Mouse (Mus musculus): Measurements from ENCODE around the gene Mslnl. TPM values are rescaled to one million over a fixed set of nuclear protein-coding genes. Genes with fewer than 3 reads are reported as not detected.

Gene Mslnl
- total RNA-seq, 2 experiments from 2014 or later: not detected

DNA sequence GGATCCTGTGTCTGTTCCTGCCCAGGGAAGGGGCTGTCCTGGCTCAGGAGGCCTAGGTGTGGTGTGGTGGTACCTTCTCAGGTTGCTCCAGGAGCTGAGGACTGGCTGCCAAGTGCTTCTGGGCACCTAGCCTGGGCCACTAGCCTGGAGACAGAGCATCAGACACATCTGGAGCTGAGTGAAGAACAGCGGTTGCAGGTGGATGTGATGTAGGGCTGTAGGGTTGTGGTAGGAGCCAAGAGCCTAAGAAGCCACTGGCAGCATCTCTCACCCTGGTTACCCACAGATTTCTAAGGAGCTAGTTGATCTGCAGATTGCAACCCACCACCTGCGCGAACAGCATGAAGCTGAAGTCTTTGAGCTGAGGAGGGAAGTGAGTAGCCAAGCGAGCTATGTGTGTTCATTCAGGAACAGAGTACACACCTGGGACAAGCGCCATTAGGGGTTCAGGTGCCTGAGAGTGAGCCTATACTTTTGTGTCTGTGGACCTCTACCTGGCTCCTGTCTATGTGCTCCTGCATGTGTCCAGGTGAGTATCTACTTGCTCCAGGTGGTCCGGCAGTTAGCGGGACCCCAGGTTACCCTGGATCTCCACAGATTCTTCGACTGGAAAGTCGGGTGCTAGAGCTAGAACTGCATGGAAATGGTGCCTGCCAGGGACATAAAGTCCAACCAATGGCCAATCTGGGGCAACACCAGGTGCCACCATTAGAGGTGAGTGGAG is 51.1 kb downstream of the Mslnl start:
- DNase-seq: no peak

DNA sequence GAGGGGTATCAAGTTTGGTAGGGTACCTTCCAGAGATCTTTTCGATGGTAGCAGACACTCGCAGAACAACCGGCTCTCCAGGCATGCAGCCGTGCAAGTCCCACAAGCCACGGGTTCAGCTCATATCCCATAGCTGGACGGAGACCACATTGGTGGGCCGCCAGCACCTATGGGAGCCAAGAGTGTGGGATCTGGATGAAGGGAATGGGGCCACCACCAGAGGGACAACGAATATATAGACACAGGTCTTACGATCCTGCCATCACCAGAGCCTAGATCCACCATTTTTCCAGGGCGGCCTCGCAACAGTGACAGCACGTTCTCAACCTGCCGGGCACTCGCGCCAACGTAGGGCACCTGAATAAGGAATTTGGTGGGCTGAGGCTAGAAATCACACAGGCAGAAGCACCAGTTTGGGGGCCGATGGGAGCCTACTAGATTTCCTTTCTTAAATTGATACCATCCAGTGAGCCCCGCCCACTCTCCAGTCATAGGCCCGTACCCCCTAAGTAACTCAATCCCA is 55.5 kb downstream of the Mslnl start:
- no peak for DNase-seq

DNA sequence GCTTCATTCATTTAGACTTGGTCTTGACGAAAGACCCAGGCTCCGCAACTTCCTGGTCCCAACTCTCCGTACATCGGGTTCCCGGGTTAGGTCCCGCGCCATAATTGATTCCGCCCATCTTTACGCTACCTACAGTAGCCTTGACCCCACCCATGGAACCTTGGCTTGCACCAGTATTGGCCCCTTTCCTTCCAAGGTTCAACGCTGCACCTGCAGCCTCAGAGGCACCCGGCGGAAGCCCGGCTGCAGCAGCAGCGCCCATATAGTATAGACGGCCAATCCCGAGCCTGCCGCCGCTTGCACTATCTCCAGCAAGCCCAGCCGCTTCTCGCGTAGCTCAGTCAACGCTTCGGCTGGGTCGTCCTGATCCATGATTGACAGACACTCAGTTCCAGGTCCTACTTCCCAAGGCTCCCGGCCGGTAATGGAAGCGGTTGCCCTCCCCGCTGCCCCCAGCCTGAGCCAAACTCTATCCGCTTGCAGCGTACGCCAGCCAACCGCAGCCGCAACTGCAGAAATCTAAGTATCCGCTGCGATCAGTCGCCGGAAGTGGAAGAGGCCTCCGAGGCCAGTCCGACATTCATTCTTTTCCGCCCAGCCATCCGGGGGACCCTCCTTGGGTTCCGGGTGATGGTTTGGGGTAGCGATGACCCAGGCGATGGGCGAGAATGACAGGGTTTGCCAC is 56.1 kb downstream of the Mslnl start:
- peak; percentile 92 for DNase-seq

DNA sequence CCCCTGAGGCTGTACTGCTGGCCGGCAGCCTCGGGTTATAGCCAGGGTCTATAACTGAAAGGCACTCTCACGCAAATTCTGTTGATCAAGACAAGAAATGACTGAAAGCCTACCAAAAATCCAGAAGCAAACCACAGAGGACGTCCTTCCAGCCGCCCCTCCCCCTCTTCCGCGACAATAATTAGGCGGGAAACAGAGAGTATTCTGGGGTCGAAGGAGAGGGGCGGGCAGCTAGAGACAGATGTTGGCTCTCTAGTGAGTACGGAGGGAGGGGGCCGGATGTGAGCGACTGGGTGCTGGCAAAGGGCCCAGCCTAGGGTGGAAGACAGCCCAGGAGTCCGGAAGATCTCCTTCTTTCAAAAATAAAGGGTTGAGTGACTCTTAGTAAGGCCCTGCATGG is 56.8 kb downstream of the Mslnl start, which contains the start of gene Fam173a:
TSS of gene Fam173a (minus strand) at position 287 of the 400 bp plus-strand sequence.
- DNase-seq: peak; percentile 88

DNA sequence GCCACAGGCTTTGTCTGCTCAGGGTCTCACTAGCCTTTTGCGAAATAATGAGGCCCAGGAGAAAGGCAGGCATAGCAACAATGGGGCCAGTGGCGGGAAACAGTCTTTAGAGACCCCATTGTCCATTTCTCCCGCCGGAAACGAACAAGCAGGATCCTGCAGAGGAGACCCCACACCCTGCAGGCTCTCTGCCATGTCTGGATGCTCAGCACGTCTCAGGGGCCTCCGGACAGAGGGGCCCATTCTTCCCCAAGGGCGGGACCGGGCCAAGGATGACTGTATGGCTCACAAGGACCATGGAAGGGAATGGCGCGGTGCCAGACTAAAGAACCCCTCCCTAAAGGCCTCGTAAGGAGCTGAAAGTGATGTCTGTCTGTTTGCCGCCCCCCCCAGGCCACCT is 58.4 kb downstream of the Mslnl start:
- peak; percentile 42 for DNase-seq

DNA sequence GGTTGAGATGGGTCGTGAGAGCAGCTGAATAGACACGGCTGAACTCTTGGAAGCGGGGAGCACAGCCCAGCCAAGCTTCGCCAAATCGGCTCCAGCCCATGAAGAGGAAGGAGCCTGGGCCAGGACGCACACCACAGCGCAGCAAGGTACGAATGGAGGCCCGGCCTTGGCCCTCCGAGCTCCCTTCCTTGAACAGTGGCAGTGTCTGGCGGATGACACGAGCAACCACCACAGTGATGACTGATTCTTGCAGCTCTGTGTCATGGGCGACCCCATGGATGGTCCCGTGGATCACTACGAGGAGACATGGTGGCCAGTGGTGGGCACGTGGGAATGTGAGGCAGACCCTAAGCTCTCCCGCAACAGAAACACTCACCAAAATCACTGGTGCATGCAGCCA is 59.2 kb downstream of the Mslnl start:
- DNase-seq: no peak

DNA sequence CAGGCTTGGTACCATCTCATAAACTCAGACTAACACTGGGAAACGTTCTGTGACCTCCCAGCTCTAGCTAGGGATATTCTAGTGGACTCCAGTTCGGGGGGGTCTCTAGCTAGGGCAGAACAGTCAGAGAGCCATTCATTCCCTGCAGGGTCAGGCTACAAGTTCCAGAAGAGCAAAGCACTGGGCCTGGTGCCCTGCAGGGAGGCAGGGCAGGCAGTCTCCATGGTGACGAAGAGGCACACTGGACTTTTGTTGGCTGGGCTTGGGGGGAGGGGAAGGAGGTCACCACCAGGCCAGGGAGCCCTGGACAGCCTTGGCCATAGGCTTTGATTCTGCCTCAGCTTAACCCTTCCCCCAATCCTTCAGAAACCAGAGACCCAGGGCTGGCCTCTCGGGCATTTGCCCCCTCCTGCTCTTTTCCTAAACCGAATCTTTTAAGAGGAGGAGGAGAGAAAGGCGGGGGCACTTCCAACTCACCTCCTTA is 59.8 kb downstream of the Mslnl start, which contains the start of gene AC134908.4:
TSS of gene AC134908.4 (minus strand) at position 51 of the 484 bp plus-strand sequence.
- DNase-seq: no peak

DNA sequence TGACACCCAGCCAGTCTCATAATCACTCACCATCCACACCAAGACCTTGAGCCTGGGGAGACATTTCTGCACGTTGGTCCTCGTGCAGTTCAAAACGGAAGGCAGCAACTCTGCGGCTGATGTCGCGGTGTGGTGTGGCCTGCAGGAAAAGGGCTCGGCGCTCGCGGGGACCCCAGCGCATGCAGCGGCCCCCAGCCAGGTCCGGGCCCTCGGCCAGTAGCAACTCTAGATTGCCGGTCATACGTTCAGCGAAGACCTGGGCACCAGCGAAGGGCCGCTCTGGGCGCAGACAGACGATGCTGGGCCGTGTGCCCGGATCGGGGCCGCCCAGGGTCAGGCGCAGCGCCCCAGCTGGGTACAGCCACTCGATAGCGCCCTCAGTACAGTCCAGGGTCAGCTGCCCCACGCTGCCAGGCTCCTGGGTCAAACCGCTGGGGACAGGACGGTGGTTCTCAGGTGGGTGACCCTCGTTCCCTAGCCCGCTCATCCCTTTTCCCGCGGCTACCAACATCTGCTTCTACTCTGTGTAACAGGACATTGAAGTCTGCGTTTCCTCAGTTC is 60.4 kb downstream of the Mslnl start:
- peak; percentile 56 for DNase-seq

DNA sequence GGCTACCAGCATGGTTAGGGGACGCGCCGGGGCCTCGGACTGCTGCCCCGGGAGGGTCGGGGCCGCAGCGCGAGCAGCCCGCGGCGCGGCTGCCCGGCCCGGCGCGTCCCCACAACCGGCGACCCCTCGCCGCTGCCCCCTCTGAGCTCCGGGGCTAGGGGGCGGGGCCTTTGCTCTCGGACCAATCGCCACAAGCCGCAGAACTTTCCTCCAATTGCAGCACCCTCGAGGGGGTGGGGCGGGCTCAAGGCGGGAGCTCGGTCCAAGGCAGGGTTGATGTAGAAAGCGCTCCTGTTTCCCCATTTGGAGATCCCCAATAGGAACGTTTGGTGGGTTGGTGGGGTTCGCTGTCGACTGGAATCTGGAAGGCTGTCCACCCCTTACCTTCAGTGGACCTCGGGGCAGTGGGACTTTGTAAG is 61.1 kb downstream of the Mslnl start, which contains the start of gene Metrn:
TSS of gene Metrn (minus strand) at position 186 of the 419 bp plus-strand sequence.
- peak; percentile 92 for DNase-seq

Small RNA genes lying within 50 kb of the gene (microRNA-seq; reads per million reads assigned to microRNA genes)
- gene Gm25083 (0 reads per million in 2 experiments), gene Mir6966 (2.4 to 4.1 reads per million in 2 experiments)

Other genes starting within 250 kb of the Mslnl start
- not detected for gene Sstr5, start 238.8 kb upstream of the Mslnl start, total RNA-seq (2021)
- gene Sox8, start 165.4 kb upstream of the Mslnl start, total RNA-seq (2021): under 1 TPM; 0.45 to 0.48 TPM
- gene Lmf1, start 157.0 kb upstream of the Mslnl start, total RNA-seq (2021): 10 to 100 TPM; 26.2 to 27.6 TPM
- 1 to 10 TPM in 1 of 2 experiments, not detected in 1; 2.3 TPM for gene Gng13, start 18.9 kb upstream of the Mslnl start, total RNA-seq (2021)
- gene Chtf18, start 8.6 kb upstream of the Mslnl start, total RNA-seq (2021): 10 to 100 TPM; 12.6 to 13.6 TPM
- 1 to 10 TPM; 5.4 to 6.6 TPM for gene Rpusd1, start 8.4 kb upstream of the Mslnl start, total RNA-seq (2021)
- gene Msln, start 18.3 kb downstream of the Mslnl start, total RNA-seq (2021): 10 to 100 TPM; 38.4 to 43.3 TPM
- gene Narfl, start 37.7 kb downstream of the Mslnl start, total RNA-seq (2021): 10 to 100 TPM; 41.7 to 46.9 TPM
- gene Haghl, start 49.6 kb downstream of the Mslnl start, total RNA-seq (2021): 10 to 100 TPM; 27.8 to 29.4 TPM
- not detected for gene Ccdc78, start 50.5 kb downstream of the Mslnl start, total RNA-seq (2021)
- 10 to 100 TPM; 41.0 to 44.2 TPM for gene Fam173a, start 56.9 kb downstream of the Mslnl start, total RNA-seq (2021)
- gene AC134908.4, start 59.6 kb downstream of the Mslnl start, total RNA-seq (2021): 1 to 10 TPM in 1 of 2 experiments, under 1 TPM in 1; 0.86 to 1.2 TPM
- 10 to 100 TPM; 48.4 to 49.3 TPM for gene Metrn, start 61.1 kb downstream of the Mslnl start, total RNA-seq (2021)
- 1 to 10 TPM in 1 of 2 experiments, under 1 TPM in 1; 0.93 to 1.2 TPM for gene Fbxl16, start 73.0 kb downstream of the Mslnl start, total RNA-seq (2021)
- 10 to 100 TPM in 1 of 2 experiments, 1 to 10 TPM in 1; 10.0 to 12.3 TPM for gene Wdr24, start 87.6 kb downstream of the Mslnl start, total RNA-seq (2021)
- gene Jmjd8, start 92.8 kb downstream of the Mslnl start, total RNA-seq (2021): 10 to 100 TPM; 34.7 to 37.4 TPM
- gene Stub1, start 97.4 kb downstream of the Mslnl start, total RNA-seq (2021): 100 to 1,000 TPM; 149 to 158 TPM
- gene Rhbdl1, start 101.3 kb downstream of the Mslnl start, total RNA-seq (2021): 1 to 10 TPM; 2.0 to 2.5 TPM
- 1 to 10 TPM; 1.8 to 2.6 TPM for gene Gm20683, start 105.7 kb downstream of the Mslnl start, total RNA-seq (2021)
- 10 to 100 TPM; 77.1 to 78.4 TPM for gene Rhot2, start 108.8 kb downstream of the Mslnl start, total RNA-seq (2021)
- 10 to 100 TPM; 14.4 to 15.1 TPM for gene Wdr90, start 125.5 kb downstream of the Mslnl start, total RNA-seq (2021)
- 100 to 1,000 TPM; 195 to 217 TPM for gene Mcrip2, start 132.7 kb downstream of the Mslnl start, total RNA-seq (2021)
- 10 to 100 TPM; 10.8 to 11.7 TPM for gene Mettl26, start 139.0 kb downstream of the Mslnl start, total RNA-seq (2021)
- gene Wfikkn1, start 144.8 kb downstream of the Mslnl start, total RNA-seq (2021): 1 to 10 TPM in 1 of 2 experiments, under 1 TPM in 1; 0.70 to 1.1 TPM
- 10 to 100 TPM; 16.1 to 16.6 TPM for gene Rab40c, start 183.7 kb downstream of the Mslnl start, total RNA-seq (2021)
- gene Pigq, start 208.9 kb downstream of the Mslnl start, total RNA-seq (2021): 10 to 100 TPM; 86.0 to 89.4 TPM
- gene Nhlrc4, start 208.9 kb downstream of the Mslnl start, total RNA-seq (2021): not detected
- gene A930017K11Rik, start 216.5 kb downstream of the Mslnl start, total RNA-seq (2021): not detected
- 10 to 100 TPM; 13.0 to 16.7 TPM for gene Capn15, start 249.8 kb downstream of the Mslnl start, total RNA-seq (2021)